Mouse (Mus musculus) small intestine, adult 2 months (tissue): ENCODE results near the gene Clpx.

Source experiments
- CTCF ChIP-seq: fragments of 200-500 bp; IDR thresholded peaks from 2 replicates; pipeline ENCODE4 v1.5.1; 2012; ENCODE audit warnings: low read depth, mild to moderate bottlenecking, control low read depth, inconsistent platforms, low read length, moderate library complexity, mixed read lengths; ENCODE audit not compliant: insufficient replicate concordance, insufficient read length; ENCODE audit errors: extremely low read depth
- POLR2A ChIP-seq: fragments of 200-500 bp; IDR thresholded peaks from 2 replicates; pipeline ENCODE4 v1.6.1; 2012; ENCODE audit warnings: low read depth, mild to moderate bottlenecking, control low read depth, inconsistent platforms, low read length, moderate library complexity

GRCm38 (mm10) chr9:65360641-65361448, 66.8 kb downstream of the Clpx start, which contains the start of gene Ubap1l:
- TF ChIP-seq POLR2A (no peak), CTCF (no peak)
